Mouse (Mus musculus): ENCODE results near the gene Gm10031.
"Not testable (repeated sequence)": the region's sequence is repeated elsewhere in the genome, so short reads cannot be mapped to it uniquely, and the experiment has no call there.

DNA sequence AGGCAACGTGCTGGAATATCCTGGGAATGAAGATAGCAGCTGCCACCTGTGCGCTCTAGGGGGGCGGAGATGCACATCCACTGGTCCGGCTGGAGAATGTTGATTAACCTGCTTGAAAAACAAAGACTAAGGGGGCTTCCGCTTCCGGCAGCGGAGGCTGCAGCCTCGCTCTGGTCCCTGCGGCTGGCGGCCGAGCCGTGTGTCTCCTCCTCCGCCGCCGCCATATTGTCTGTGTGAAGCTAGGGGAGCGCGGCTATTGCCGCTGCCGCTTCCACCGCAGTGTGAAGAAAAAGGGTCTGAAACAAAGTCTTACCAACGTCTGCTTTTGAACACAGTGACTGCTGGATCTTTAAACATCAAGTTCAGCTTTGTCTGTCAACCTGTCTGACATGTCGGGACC is at the start of gene Gm10031:
- TF ChIP-seq POLR2A, CTCF (IDR thresholded peaks at IDR 0.05; ENCODE audit: insufficient read depth, low read depth, low read length): not testable (repeated sequence)

All from olfactory bulb, adult 2 months (tissue).